Comparison of ENCODE assay signal across 9 mouse cellular contexts in genomic region chr3:54154844-54155638, GRCm38 (mm10). TPM values are rescaled to one million over a fixed set of nuclear protein-coding genes. Genes with fewer than 3 reads are reported as not detected.
DNase-seq lines count a peak whose midpoint lies in the region; ATAC-seq lines count a peak whose summit lies in the region.
"Had no signal": no experiment of that assay in that cellular context is flagged by ENCODE, and none has a peak within 500 bp of the region (broad histone marks: within the 10 kb centered on the region; RNA-seq: fewer than 3 reads in every experiment).

No protein-coding gene starts in this region.

- DNase-seq in adrenal gland, postnatal 10 days = peak; percentile 15
- DNase-seq in adrenal gland, adult 18-20 months (ENCODE audit: low spot score in 2 of 2) = no peak
- peak; percentile 12 for DNase-seq in ovary, postnatal 36 days (ENCODE audit: low spot score)
- no peak for DNase-seq in ovary, adult 18-20 months (ENCODE audit: low spot score)
- DNase-seq in liver = peak; percentile 5
- DNase-seq in right cerebral cortex, postnatal 25 days = peak; percentile 56
- DNase-seq in urinary bladder, postnatal 4 days (ENCODE audit: low spot score in 2 of 2) = no peak

- H3K4me3 ChIP-seq in hindbrain, embryonic 13.5 days = peak overlapping the region; percentile 53

- WGBS in hindbrain, embryonic 13.5 days = 5% methylated on average over 16 of the region's 16 CpGs

- H3K4me1 ChIP-seq in hindbrain, embryonic 13.5 days (replicated peaks) = peaks cover 19% of the 10 kb centered on the region

- no peaks in the 10 kb centered on the region for H3K9me3 ChIP-seq in hindbrain, embryonic 13.5 days

- H3K9ac ChIP-seq in hindbrain, embryonic 13.5 days = peak overlapping the region; percentile 73

- H3K36me3 ChIP-seq in hindbrain, embryonic 13.5 days = no peaks in the 10 kb centered on the region

- H3K27ac ChIP-seq in hindbrain, embryonic 13.5 days = no peak overlapping the region

- ATAC-seq in hindbrain, embryonic 13.5 days (ENCODE audit: low FRiP score) = peak; percentile 96

- H3K4me2 ChIP-seq in hindbrain, embryonic 13.5 days = peak overlapping the region; percentile 99

- peaks cover 29% of the 10 kb centered on the region for H3K27me3 ChIP-seq in hindbrain, embryonic 13.5 days

RNA-seq across cellular contexts. Expression of gene Trpc4, which starts 0.8 kb away (rescaled TPM):
- under 1 TPM; 0.39 to 0.67 TPM for total RNA-seq in adrenal gland, postnatal 10 days (2021)
- under 1 TPM; 0.42 to 0.66 TPM for total RNA-seq in adrenal gland, adult 18-20 months (2021)
- polyA plus RNA-seq in hindbrain, embryonic 13.5 days (2015; fragmentation: Nextera tagmentation; extraction: Ambion mirVana) = 3.9 and 5.8 TPM in 2 replicates
- total RNA-seq: neutrophil, adult 5-6 weeks had no signal

Comparison
In these comparisons a context has a peak if more than half of its experiments do, and no peak if none do; other contexts are left out.
1. DNase-seq: peak in adrenal gland, postnatal 10 days (single experiment), ovary, postnatal 36 days (single experiment), liver (single experiment) and right cerebral cortex, postnatal 25 days (single experiment); none in adrenal gland, adult 18-20 months (0 of 2), ovary, adult 18-20 months (single experiment) and urinary bladder, postnatal 4 days (0 of 2).